In genomic region chrX:99042451-99042951, GRCm38 (mm10) we compare ENCODE assay signal across 8 mouse cellular contexts. TPM values are rescaled to one million over a fixed set of nuclear protein-coding genes. Genes with fewer than 3 reads are reported as not detected.
DNase-seq lines count a peak whose midpoint lies in the region; ATAC-seq and TF ChIP-seq lines count a peak whose summit lies in the region.

No protein-coding gene starts in this region.

- H3K9me3 ChIP-seq in forebrain, embryonic 15.5 days = no peaks in the 10 kb centered on the region
- no peaks in the 10 kb centered on the region for H3K9me3 ChIP-seq in liver, embryonic 16.5 days (replicated peaks; ENCODE audit: control insufficient read depth, low read length)
- H3K9me3 ChIP-seq in neural tube, embryonic 14.5 days (ENCODE audit: control insufficient read depth, low read length) = no peaks in the 10 kb centered on the region

- peak overlapping the region; percentile 38 for H3K9ac ChIP-seq in forebrain, embryonic 15.5 days (replicated peaks)
- H3K9ac ChIP-seq in liver, embryonic 16.5 days (ENCODE audit: low read depth, low read length) = peak overlapping the region; percentile 20; the same call in 1 of the 2 replicates
- no peak overlapping the region; the same call in 1 of the 2 replicates for H3K9ac ChIP-seq in neural tube, embryonic 14.5 days (replicated peaks; ENCODE audit: low read depth, low read length)

- intact Hi-C loops in heart, postnatal 14 days (cut with DNase I) = no loop called here

- H3K4me1 ChIP-seq in forebrain, embryonic 15.5 days = peaks cover 4% of the 10 kb centered on the region; the same call in 1 of the 2 replicates
- H3K4me1 ChIP-seq in liver, embryonic 16.5 days (ENCODE audit: control insufficient read depth, low read depth, low read length) = no peaks in the 10 kb centered on the region
- H3K4me1 ChIP-seq in neural tube, embryonic 14.5 days (ENCODE audit: control insufficient read depth, insufficient read depth, low read length) = no peaks in the 10 kb centered on the region
- H3K4me1 ChIP-seq in testis, adult 2 months (ENCODE audit: control insufficient read depth, insufficient read depth, low read length) = peaks cover 2% of the 10 kb centered on the region; the same call in 1 of the 2 replicates

- TF ChIP-seq POLR2A in testis, adult 2 months (IDR thresholded peaks at IDR 0.05; ENCODE audit: control insufficient read depth, low read depth, low read length) = peak; percentile 58

- no peaks in the 10 kb centered on the region for H3K27me3 ChIP-seq in forebrain, embryonic 15.5 days
- peaks cover 6% of the 10 kb centered on the region; the same call in 1 of the 2 replicates for H3K27me3 ChIP-seq in liver, embryonic 16.5 days (ENCODE audit: control insufficient read depth, insufficient read depth, low read depth, low read length)
- H3K27me3 ChIP-seq in neural tube, embryonic 14.5 days (ENCODE audit: control insufficient read depth, insufficient read depth, low read length) = peaks cover 14% of the 10 kb centered on the region
- no peaks in the 10 kb centered on the region for H3K27me3 ChIP-seq in testis, adult 2 months (ENCODE audit: control insufficient read depth, insufficient read depth, low read length)

- 25% methylated on average over 31 of the region's 31 CpGs for WGBS in forebrain, embryonic 15.5 days
- WGBS in large intestine, adult 2 months = 21% methylated on average over 31 of the region's 31 CpGs
- 26% methylated on average over 30 of the region's 31 CpGs for WGBS in liver, embryonic 16.5 days (ENCODE audit: insufficient replicate concordance)
- WGBS in neural tube, embryonic 14.5 days = 20% methylated on average over 28 of the region's 31 CpGs

- peak overlapping the region; percentile 47 for H3K4me3 ChIP-seq in forebrain, embryonic 15.5 days
- peak overlapping the region; percentile 54 for H3K4me3 ChIP-seq in liver, embryonic 16.5 days (ENCODE audit: low read depth, low read length)
- H3K4me3 ChIP-seq in neural tube, embryonic 14.5 days (ENCODE audit: low read depth, low read length) = peak overlapping the region; percentile 35
- peak overlapping the region; percentile 82 for H3K4me3 ChIP-seq in testis, adult 2 months (ENCODE audit: control insufficient read depth, low read depth, low read length)

- no peak for TF ChIP-seq CTCF in testis, adult 2 months (IDR thresholded peaks at IDR 0.05; ENCODE audit: control insufficient read depth, insufficient read depth, insufficient replicate concordance, low read depth, low read length)

- H3K27ac ChIP-seq in forebrain, embryonic 15.5 days (replicated peaks) = no peak overlapping the region
- H3K27ac ChIP-seq in liver, embryonic 16.5 days (ENCODE audit: low read length) = peak overlapping the region; percentile 61; the same call in 1 of the 2 replicates
- H3K27ac ChIP-seq in neural tube, embryonic 14.5 days (ENCODE audit: low read depth, low read length) = no peak overlapping the region
- H3K27ac ChIP-seq in testis, adult 2 months (ENCODE audit: control insufficient read depth, insufficient read depth, low read depth, low read length) = peak overlapping the region; percentile 23

- no peaks in the 10 kb centered on the region for H3K36me3 ChIP-seq in forebrain, embryonic 15.5 days
- no peaks in the 10 kb centered on the region for H3K36me3 ChIP-seq in liver, embryonic 16.5 days (ENCODE audit: control insufficient read depth, insufficient read depth)
- no peaks in the 10 kb centered on the region for H3K36me3 ChIP-seq in neural tube, embryonic 14.5 days (ENCODE audit: control insufficient read depth, insufficient read depth, low read length)
- H3K36me3 ChIP-seq in testis, adult 2 months (ENCODE audit: control insufficient read depth, insufficient read depth, low read length) = no peaks in the 10 kb centered on the region

- ATAC-seq in forebrain, embryonic 15.5 days (replicated peaks) = peak; percentile 98
- peak; percentile 92 for ATAC-seq in liver, embryonic 16.5 days (ENCODE audit: low read depth)
- ATAC-seq in neural tube, embryonic 14.5 days (ENCODE audit: low read depth) = peak; percentile 97

- peak; percentile 1 to 4 for DNase-seq in CD8-positive naive resting alpha-beta T cell, adult 2 months (ENCODE audit: low read depth in 2 of 2, low spot score in 2 of 2)
- DNase-seq in c-Kit-positive CD71-positive TER-119-positive erythroid progenitor cells, embryonic 14.5 days (ENCODE audit: low spot score) = peak; percentile 42
- peak; percentile 78 to 79 for DNase-seq in heart, postnatal 14 days
- DNase-seq in large intestine, adult 2 months (ENCODE audit: low read depth, low spot score) = peak; percentile 33

- peak overlapping the region; percentile 88 for H3K4me2 ChIP-seq in forebrain, embryonic 15.5 days (replicated peaks)
- H3K4me2 ChIP-seq in liver, embryonic 16.5 days (ENCODE audit: low read depth, low read length) = peak overlapping the region; percentile 57
- H3K4me2 ChIP-seq in neural tube, embryonic 14.5 days (ENCODE audit: low read depth, low read length) = peak overlapping the region; percentile 63

RNA-seq across cellular contexts. Expression of gene Stard8, which starts 39.5 kb away (rescaled TPM):
- 3.9 and 4.6 TPM in 2 replicates for polyA plus RNA-seq in forebrain, embryonic 15.5 days (2015; fragmentation: Nextera tagmentation; extraction: Ambion mirVana)
- total RNA-seq in heart, postnatal 14 days (2021) = 10 to 100 TPM; 38.9 to 39.2 TPM
- 3.5 and 5.5 TPM in 2 replicates for polyA plus RNA-seq in large intestine, adult 2 months (2012; rRNA removed)
- 3.5 and 4.0 TPM in 2 replicates for polyA plus RNA-seq in liver, embryonic 16.5 days (2015; fragmentation: Nextera tagmentation; extraction: Ambion mirVana)
- polyA plus RNA-seq in neural tube, embryonic 14.5 days (2014; fragmentation: Nextera tagmentation; extraction: Ambion mirVana) = 1.4 and 5.1 TPM in 2 replicates
- polyA plus RNA-seq in testis, adult 2 months (2012; rRNA removed) = 6.7 and 7.7 TPM in 2 replicates

Comparison
In these comparisons a context has a peak if more than half of its experiments do, and no peak if none do; other contexts are left out.
1. DNase-seq: peak in every context shown above with its lines; median percentile 78 in heart, postnatal 14 days; 42 in c-Kit-positive CD71-positive TER-119-positive erythroid progenitor cells, embryonic 14.5 days; 33 in large intestine, adult 2 months; 2 in CD8-positive naive resting alpha-beta T cell, adult 2 months.
2. H3K27ac ChIP-seq: peak in liver, embryonic 16.5 days (single experiment) and testis, adult 2 months (single experiment); none in forebrain, embryonic 15.5 days (single experiment) and neural tube, embryonic 14.5 days (single experiment).
3. Peak in every context shown above with its lines, with median percentiles within 50 percentile points of each other: ATAC-seq, H3K4me2 ChIP-seq and H3K4me3 ChIP-seq.